Mouse (Mus musculus) hindbrain, embryonic 11.5 days (tissue): ENCODE results near the gene Srrm3. TPM values are rescaled to one million over a fixed set of nuclear protein-coding genes. Genes with fewer than 3 reads are reported as not detected.

Experiments used
- ATAC-seq: fragments of 200-750 bp; cut with Nextera tagmentation; 2 replicates; pipeline ENCODE4 v1.8.0; 2017; ENCODE audit warnings: mild to moderate bottlenecking, moderate TSS enrichment, moderate library complexity; ENCODE audit not compliant: low FRiP score
- DNase-seq: peaks from one replicate; pipeline ENCODE4 v3.0.0-alpha.2; 2015; ENCODE audit warnings: low spot score
- H3K27ac ChIP-seq: fragments of 300-500 bp; sonication (generic); 2 replicates; pipeline ENCODE4 v1.5.1; 2014; ENCODE audit warnings: mild to moderate bottlenecking, low read depth, low read length
- H3K27me3 ChIP-seq: fragments of 300-500 bp; sonication (generic); 2 replicates; pipeline ENCODE4 v1.6.1; 2014; ENCODE audit warnings: mild to moderate bottlenecking, low read length, moderate library complexity, mixed read lengths; ENCODE audit not compliant: control insufficient read depth, insufficient read depth
- H3K36me3 ChIP-seq: fragments of 300-500 bp; sonication (generic); 2 replicates; pipeline ENCODE4 v1.6.1; 2014; ENCODE audit warnings: mild to moderate bottlenecking, low read length, moderate library complexity, mixed read lengths; ENCODE audit not compliant: control insufficient read depth, insufficient read depth
- H3K4me1 ChIP-seq: fragments of 300-500 bp; sonication (generic); replicated peaks from 2 replicates; pipeline ENCODE4 v1.6.1; 2014; ENCODE audit warnings: low read length, mixed read lengths; ENCODE audit not compliant: control insufficient read depth, insufficient read depth
- H3K4me2 ChIP-seq: fragments of 300-500 bp; sonication (generic); replicated peaks from 2 replicates; pipeline ENCODE4 v1.6.1; 2014; ENCODE audit warnings: mild to moderate bottlenecking, low read depth, low read length
- H3K4me3 ChIP-seq: fragments of 300-500 bp; sonication (generic); 2 replicates; pipeline ENCODE4 v1.5.1; 2014; ENCODE audit warnings: low read depth, low read length
- H3K9ac ChIP-seq: fragments of 300-500 bp; sonication (generic); 2 replicates; pipeline ENCODE4 v1.6.1; 2014; ENCODE audit warnings: low read depth, low read length
- H3K9me3 ChIP-seq: fragments of 300-500 bp; sonication (generic); 2 replicates; pipeline ENCODE4 v1.6.1; 2016; ENCODE audit warnings: low read length; ENCODE audit not compliant: control insufficient read depth
- WGBS: fragments of 180-500 bp; shearing (Covaris S2); extraction: QIAGEN DNeasy Blood & Tissue Kit; methylation state at CpG from one replicate; pipeline ENCODE4 v1.1.7; 2014; 5-methylcytosine and 5-hydroxymethylcytosine counted together
- polyA plus RNA-seq: library from polyadenylated mRNA; unstranded; fragments of >200 nt; fragmentation: Nextera tagmentation; extraction: Ambion mirVana; gene quantifications from 2 replicates; pipeline ENCODE4 v1.2.1, GENCODE M21; 2014

The Srrm3 gene
- polyA plus RNA-seq, 1 experiment from 2014 or later, result 39.8 TPM

DNA sequence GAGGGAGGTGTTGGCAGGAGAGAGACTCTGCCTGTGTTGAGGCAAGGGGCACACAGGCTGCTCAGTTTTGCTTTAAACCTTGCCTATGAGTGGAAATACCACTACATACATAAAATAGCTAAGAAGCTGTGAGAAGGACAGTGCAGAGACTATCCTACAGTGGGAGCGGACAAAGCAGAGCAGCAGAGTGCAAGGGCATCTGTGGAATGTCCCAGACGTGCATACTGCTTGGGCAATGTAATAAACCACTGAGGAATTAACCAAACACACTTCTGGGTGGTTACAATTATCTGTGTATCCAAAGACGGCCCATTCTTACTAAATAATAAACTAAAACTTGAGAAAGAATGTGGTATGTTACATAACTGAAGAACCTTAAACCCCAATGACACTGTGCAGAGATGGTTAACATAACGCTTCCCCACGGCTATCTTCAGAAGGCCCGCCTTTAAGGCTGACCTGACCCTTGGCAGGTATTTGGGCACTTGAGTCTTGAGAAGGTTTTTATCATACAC, 109.4 kb downstream of the Srrm3 start:
- H3K4me1 ChIP-seq, result no peaks in the 10 kb centered on the region
- DNase-seq (no peak), ATAC-seq (no peak)
- H3K9me3 ChIP-seq, result no peaks in the 10 kb centered on the region
- no peak overlapping the region for H3K9ac ChIP-seq
- no peak overlapping the region for H3K4me3 ChIP-seq
- no peak overlapping the region for H3K27ac ChIP-seq
- H3K36me3 ChIP-seq, result peaks cover 17% of the 10 kb centered on the region
- no peaks in the 10 kb centered on the region for H3K27me3 ChIP-seq
- 89% methylated on average over 6 of the region's 6 CpGs for WGBS
- H3K4me2 ChIP-seq, result no peak overlapping the region

DNA sequence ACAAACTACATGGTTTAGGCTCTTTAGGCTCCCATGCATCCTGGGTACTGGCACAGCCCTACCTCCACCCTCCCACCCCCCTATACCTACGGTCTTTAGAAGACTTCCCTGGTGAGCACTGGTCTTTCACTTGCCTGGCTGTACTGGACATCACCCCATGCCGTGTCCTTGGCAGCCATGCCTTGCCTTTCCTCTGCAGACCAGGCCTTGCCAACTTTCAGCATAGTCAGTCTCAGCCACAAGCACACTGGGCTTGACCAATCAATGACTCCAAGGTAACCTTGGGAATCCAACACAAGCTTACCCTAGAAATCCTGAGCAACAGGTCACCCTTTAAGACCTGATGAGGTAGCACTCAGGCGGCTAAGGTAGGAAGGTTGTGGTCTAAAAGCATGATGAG, 109.9 kb downstream of the Srrm3 start:
- WGBS, result 97% methylated on average over 3 of the region's 3 CpGs
- ATAC-seq, result no peak
- peaks cover 16% of the 10 kb centered on the region for H3K36me3 ChIP-seq

DNA sequence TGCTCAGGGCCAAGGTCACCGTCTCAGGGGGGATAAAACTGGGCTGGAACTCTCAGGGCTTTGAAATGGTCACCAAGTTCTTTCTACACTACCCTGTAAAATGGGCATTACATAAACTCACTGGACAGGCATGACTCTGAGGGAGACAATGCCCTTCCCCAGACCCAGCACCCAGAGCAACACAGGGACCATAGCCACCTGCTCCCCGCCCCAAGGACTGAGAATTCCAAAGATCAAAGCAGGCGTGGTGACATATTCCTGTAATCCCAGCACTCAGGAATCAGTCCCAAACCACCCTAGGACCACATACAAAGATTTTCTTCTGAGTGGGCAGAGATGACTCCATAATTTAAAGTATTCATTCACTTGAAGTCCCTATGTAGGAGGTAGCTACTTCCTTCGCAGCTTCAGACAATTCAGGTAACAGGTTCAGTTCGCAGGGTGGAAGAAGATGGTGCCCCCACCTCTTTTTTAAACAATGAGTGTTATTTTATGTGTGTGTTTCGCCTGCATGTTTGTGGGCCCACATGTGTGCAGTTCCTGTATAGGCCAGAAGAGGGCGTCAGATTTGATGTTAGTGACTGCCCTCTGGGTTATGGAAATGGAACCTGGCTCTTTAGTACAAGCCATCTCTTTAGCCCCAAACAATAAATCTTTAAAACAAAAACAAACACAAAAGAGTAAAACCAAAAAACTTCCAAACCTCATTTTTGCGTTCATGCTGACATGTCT, 110.8 kb downstream of the Srrm3 start:
- no peaks in the 10 kb centered on the region for H3K4me1 ChIP-seq
- H3K4me2 ChIP-seq, result no peak overlapping the region
- H3K9ac ChIP-seq, result no peak overlapping the region
- no peaks in the 10 kb centered on the region for H3K9me3 ChIP-seq
- WGBS, result 90% methylated on average over 8 of the region's 8 CpGs
- H3K36me3 ChIP-seq, result peaks cover 23% of the 10 kb centered on the region
- H3K4me3 ChIP-seq, result no peak overlapping the region
- ATAC-seq (no peak), DNase-seq (no peak)
- H3K27ac ChIP-seq, result no peak overlapping the region
- H3K27me3 ChIP-seq, result no peaks in the 10 kb centered on the region

More for the DNA sequence above, 109.9 kb downstream of the Srrm3 start:
- Histone ChIP-seq H3K9ac (no peak overlapping the region), H3K27ac (no peak overlapping the region), H3K4me2 (no peak overlapping the region), H3K27me3 (no peaks in the 10 kb centered on the region), H3K4me1 (no peaks in the 10 kb centered on the region), H3K9me3 (no peaks in the 10 kb centered on the region), H3K4me3 (no peak overlapping the region)
- DNase-seq, result no peak

DNA sequence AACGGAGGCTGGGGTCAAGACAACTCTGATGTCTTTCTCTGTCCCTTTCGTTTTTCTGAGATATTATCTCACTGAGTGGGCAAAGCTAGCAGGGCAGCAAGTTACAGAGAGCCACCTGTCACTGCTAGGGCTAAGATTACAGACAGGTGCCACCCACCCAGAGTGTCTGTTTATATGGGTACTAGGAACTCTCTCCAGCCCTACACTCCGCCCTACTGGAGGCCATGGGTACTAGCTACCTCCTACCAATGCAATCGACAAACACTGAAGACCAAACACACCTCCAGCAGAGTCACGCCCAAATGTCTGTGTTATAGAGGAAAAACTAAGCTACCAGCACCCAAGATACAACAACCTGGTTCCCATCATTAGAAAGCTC, 111.4 kb downstream of the Srrm3 start:
- Histone ChIP-seq H3K27ac (no peak overlapping the region), H3K27me3 (no peaks in the 10 kb centered on the region), H3K36me3 (peaks cover 23% of the 10 kb centered on the region), H3K4me1 (no peaks in the 10 kb centered on the region), H3K4me3 (no peak overlapping the region), H3K9me3 (no peaks in the 10 kb centered on the region), H3K4me2 (no peak overlapping the region), H3K9ac (no peak overlapping the region)
- WGBS, result 93% methylated on average over 5 of the region's 5 CpGs
- ATAC-seq (no peak), DNase-seq (no peak)

DNA sequence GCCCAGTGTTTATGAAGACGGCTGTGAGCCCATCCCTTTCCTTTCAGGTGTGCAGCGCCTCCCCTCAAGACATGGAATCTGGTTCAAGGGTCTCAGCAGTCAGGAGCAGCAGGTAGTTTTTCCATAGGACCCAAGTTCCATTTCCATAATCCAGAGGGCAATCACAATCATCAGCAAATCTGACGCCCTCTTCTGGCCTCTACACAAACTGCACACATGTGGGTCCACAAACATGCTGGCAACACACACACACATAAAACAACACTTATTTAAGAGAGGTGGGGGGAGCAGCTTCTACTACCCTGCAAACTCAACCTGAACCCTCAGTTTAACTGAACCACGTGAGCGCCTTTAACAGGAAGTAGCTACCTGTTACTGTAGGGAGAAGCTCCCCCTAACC, 111.9 kb downstream of the Srrm3 start:
- 96% methylated on average over 5 of the region's 5 CpGs for WGBS
- DNase-seq, result no peak
- H3K36me3 ChIP-seq, result peaks cover 23% of the 10 kb centered on the region
- H3K27me3 ChIP-seq, result no peaks in the 10 kb centered on the region
- no peak for ATAC-seq
- H3K9ac ChIP-seq, result no peak overlapping the region
- H3K9me3 ChIP-seq, result no peaks in the 10 kb centered on the region
- no peak overlapping the region for H3K27ac ChIP-seq
- H3K4me1 ChIP-seq, result no peaks in the 10 kb centered on the region
- no peak overlapping the region for H3K4me3 ChIP-seq
- H3K4me2 ChIP-seq, result no peak overlapping the region

DNA sequence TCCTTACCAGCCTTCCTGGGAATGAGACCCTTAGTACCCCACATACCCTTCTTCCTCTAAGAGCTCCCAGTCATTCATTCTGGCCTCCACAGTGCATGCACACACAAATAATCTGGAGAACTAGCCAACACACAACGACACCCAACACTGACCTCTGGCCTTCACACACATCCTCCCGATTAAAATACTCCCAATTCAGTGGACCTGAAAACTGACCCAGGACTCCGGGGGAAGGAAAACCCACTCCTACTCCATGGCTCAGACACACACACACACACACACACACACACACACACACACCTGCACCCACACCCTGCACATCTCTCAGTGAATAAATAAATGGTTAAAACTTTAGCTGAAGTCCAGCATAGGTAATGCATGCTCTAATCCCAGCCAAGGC, 113.2 kb downstream of the Srrm3 start:
- no peak overlapping the region for H3K27ac ChIP-seq
- DNase-seq (no peak), ATAC-seq (no peak)
- no peaks in the 10 kb centered on the region for H3K9me3 ChIP-seq
- no peak overlapping the region for H3K4me2 ChIP-seq
- no peak overlapping the region for H3K4me3 ChIP-seq
- 92% methylated on average over 3 of the region's 3 CpGs for WGBS
- H3K9ac ChIP-seq, result no peak overlapping the region
- no peaks in the 10 kb centered on the region for H3K4me1 ChIP-seq
- H3K27me3 ChIP-seq, result no peaks in the 10 kb centered on the region
- H3K36me3 ChIP-seq, result peaks cover 23% of the 10 kb centered on the region

DNA sequence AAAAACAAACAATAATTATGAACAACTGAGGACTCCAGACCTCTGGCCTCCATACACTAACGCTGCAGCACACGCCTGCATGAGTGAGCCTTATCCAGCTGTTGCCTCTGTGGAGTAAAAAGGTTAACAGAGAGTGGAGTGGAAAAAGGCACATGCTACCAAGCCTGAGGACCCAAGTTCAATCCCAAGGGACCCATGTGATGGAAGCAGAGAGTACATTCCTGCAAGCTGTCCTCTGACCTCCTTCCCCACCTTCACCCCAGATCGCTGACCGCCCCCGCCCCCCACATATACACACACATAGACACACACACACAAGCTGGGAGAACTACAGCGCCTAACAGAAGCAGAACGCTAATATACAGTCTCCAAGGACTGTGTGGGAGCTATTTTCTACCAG, 117.2 kb downstream of the Srrm3 start:
- H3K9ac ChIP-seq, result no peak overlapping the region
- no peak overlapping the region for H3K4me3 ChIP-seq
- peaks cover 21% of the 10 kb centered on the region for H3K36me3 ChIP-seq
- no peaks in the 10 kb centered on the region for H3K4me1 ChIP-seq
- no peak overlapping the region for H3K27ac ChIP-seq
- ATAC-seq (no peak), DNase-seq (no peak)
- no peak overlapping the region for H3K4me2 ChIP-seq
- H3K9me3 ChIP-seq, result no peaks in the 10 kb centered on the region
- no peaks in the 10 kb centered on the region for H3K27me3 ChIP-seq
- WGBS, result 94% methylated on average over 7 of the region's 7 CpGs

Other genes starting within 250 kb of the Srrm3 start
- not detected in 2 replicates for gene Ccl26, start 243.3 kb upstream of the Srrm3 start, polyA plus RNA-seq
- 2.0 and 2.7 TPM in 2 replicates for gene Ccl24, start 233.8 kb upstream of the Srrm3 start, polyA plus RNA-seq
- gene Rhbdd2, start 174.3 kb upstream of the Srrm3 start, polyA plus RNA-seq, result 53.4 and 64.3 TPM in 2 replicates
- 63.0 and 73.1 TPM in 2 replicates for gene Por, start 136.9 kb upstream of the Srrm3 start, polyA plus RNA-seq
- gene Tmem120a, start 62.4 kb upstream of the Srrm3 start, polyA plus RNA-seq, result 62.5 and 70.0 TPM in 2 replicates
- 0.36 and 0.54 TPM in 2 replicates for gene Styxl1, start 28.5 kb upstream of the Srrm3 start, polyA plus RNA-seq
- 620 and 621 TPM in 2 replicates for gene Mdh2, start 28.4 kb upstream of the Srrm3 start, polyA plus RNA-seq
- 16.6 and 26.1 TPM in 2 replicates for gene Hspb1, start 81.0 kb downstream of the Srrm3 start, polyA plus RNA-seq
- 204 and 208 TPM in 2 replicates for gene Ywhag, start 127.7 kb downstream of the Srrm3 start, polyA plus RNA-seq
- gene Ssc4d, start 167.6 kb downstream of the Srrm3 start, polyA plus RNA-seq, result 1.6 and 2.4 TPM in 2 replicates
- not detected in 2 replicates for gene Zp3, start 173.2 kb downstream of the Srrm3 start, polyA plus RNA-seq
- 21.6 and 23.5 TPM in 2 replicates for gene Dtx2, start 187.9 kb downstream of the Srrm3 start, polyA plus RNA-seq
- gene Upk3b, start 231.6 kb downstream of the Srrm3 start, polyA plus RNA-seq, result 0.11 and 0.45 TPM in 2 replicates
- 2.4 and 2.7 TPM in 2 replicates for gene Upk3bl, start 247.6 kb downstream of the Srrm3 start, polyA plus RNA-seq